Mouse (Mus musculus): Measurements from ENCODE around the gene Socs4. TPM values are rescaled to one million over a fixed set of nuclear protein-coding genes. Genes with fewer than 3 reads are reported as not detected.

Socs4 gene
- polyA plus RNA-seq (2012; rRNA removed): 3.8 and 3.9 TPM in 2 replicates

DNA sequence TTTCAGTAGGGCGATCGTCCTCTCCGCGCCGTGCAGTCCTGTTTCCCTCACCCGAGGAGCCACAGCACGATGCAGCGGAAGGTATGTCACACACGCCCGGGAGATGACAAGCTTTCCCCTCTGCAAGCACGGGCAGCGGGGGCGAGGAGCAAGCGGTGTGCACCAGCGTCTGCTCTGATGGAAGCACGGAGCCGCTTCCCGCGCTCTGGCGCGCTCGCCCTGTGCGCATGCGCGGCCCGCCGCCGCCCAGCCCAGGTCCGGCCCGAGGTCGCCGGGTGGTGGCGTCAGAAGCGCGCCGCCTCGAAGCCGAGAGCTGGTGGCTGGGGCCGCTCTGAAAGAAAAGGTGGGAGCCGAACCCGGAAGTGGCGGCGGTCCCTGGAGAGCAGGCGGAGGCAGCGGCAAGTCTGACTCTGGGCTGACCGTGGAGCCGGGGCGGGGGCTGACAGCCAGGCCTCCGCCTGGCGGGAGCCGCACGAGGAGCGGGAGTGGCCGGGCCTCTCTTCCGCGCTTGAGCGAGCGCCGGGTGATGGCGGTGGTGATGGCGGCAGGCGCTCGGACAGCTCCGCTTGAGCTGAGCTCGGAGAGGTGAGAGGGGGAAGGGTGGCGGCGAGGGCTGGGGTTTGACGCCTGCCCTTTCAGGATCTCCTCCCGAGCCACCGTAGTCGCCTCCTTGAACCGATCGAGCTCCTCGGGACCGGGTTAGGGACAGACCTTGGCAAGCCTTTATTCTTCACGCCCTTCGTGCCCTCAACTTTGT, at the start of gene Socs4, which contains the start of gene Wdhd1:
TSS of gene Socs4 (plus strand) at position 295 of the 757 bp plus-strand sequence.
TSS of gene Wdhd1 (minus strand) at position 221 of the 757 bp plus-strand sequence.

GRCm38 (mm10) chr14:47297785-47298407, 21.2 kb downstream of the Socs4 start, which contains the start of gene Mapk1ip1l:
Gene Mapk1ip1l, plus strand, starts transcription at chr14:47298266.

Other genes starting within 250 kb of the Socs4 start
- 7.9 and 9.7 TPM in 2 replicates for gene Gch1, start 87.5 kb upstream of the Socs4 start, polyA plus RNA-seq (2012; rRNA removed)
- gene Wdhd1, start 74 bp upstream of the Socs4 start, polyA plus RNA-seq (2012; rRNA removed): 13.0 and 13.2 TPM in 2 replicates
- 17.7 and 18.4 TPM in 2 replicates for gene Mapk1ip1l, start 21.3 kb downstream of the Socs4 start, polyA plus RNA-seq (2012; rRNA removed)
- 30.9 and 34.5 TPM in 2 replicates for gene Lgals3, start 90.8 kb downstream of the Socs4 start, polyA plus RNA-seq (2012; rRNA removed)
- 20.4 and 22.0 TPM in 2 replicates for gene Dlgap5, start 141.5 kb downstream of the Socs4 start, polyA plus RNA-seq (2012; rRNA removed)
- 16.1 and 16.6 TPM in 2 replicates for gene Fbxo34, start 173.5 kb downstream of the Socs4 start, polyA plus RNA-seq (2012; rRNA removed)

Measured in liver, embryonic 18 days (tissue).